12 mouse cellular contexts compared by ENCODE assay signal in genomic region chr15:101007236-101007635, GRCm38 (mm10). TPM values are rescaled to one million over a fixed set of nuclear protein-coding genes. Genes with fewer than 3 reads are reported as not detected.
DNase-seq lines count a peak whose midpoint lies in the region; ATAC-seq lines count a peak whose summit lies in the region.
"Had no signal": no experiment of that assay in that cellular context is flagged by ENCODE, and none has a peak within 500 bp of the region (broad histone marks: within the 10 kb centered on the region; RNA-seq: fewer than 3 reads in every experiment).

No protein-coding gene starts in this region.

- no peaks in the 10 kb centered on the region for H3K36me3 ChIP-seq in heart, embryonic 14.5 days (ENCODE audit: control insufficient read depth, insufficient read depth, low read length)
- H3K36me3 ChIP-seq in lung, embryonic 15.5 days, result no peaks in the 10 kb centered on the region
- no peaks in the 10 kb centered on the region for H3K36me3 ChIP-seq in embryonic facial prominence, embryonic 12.5 days
- H3K36me3 ChIP-seq in limb, embryonic 15.5 days, result no peaks in the 10 kb centered on the region

- H3K27me3 ChIP-seq in heart, embryonic 14.5 days (ENCODE audit: control insufficient read depth, insufficient read depth, low read length), result peaks cover 5% of the 10 kb centered on the region; the same call in 1 of the 2 replicates
- H3K27me3 ChIP-seq in lung, embryonic 15.5 days, result peaks cover 19% of the 10 kb centered on the region
- H3K27me3 ChIP-seq in embryonic facial prominence, embryonic 12.5 days, result no peaks in the 10 kb centered on the region
- no peaks in the 10 kb centered on the region for H3K27me3 ChIP-seq in limb, embryonic 15.5 days

- peaks cover 3 to 5% of the 10 kb centered on the region in 2 experiments; a peak in 3 of 4 replicates for H3K4me1 ChIP-seq in heart, embryonic 14.5 days (ENCODE audit: control insufficient read depth in 2 of 2, insufficient read depth in 2 of 2, low read length in 2 of 2)
- peaks cover 21% of the 10 kb centered on the region for H3K4me1 ChIP-seq in lung, embryonic 15.5 days
- H3K4me1 ChIP-seq in embryonic facial prominence, embryonic 12.5 days, result peaks cover 5% of the 10 kb centered on the region
- H3K4me1 ChIP-seq in limb, embryonic 15.5 days, result peaks cover 9% of the 10 kb centered on the region; the same call in 1 of the 2 replicates

- ATAC-seq in heart, embryonic 14.5 days (ENCODE audit: insufficient number of reproducible peaks, insufficient read depth, low FRiP score, low read depth), result no peak
- no peak for ATAC-seq in lung, embryonic 15.5 days (ENCODE audit: borderline replicate concordance, extremely low read depth, low FRiP score, low TSS enrichment)
- ATAC-seq in embryonic facial prominence, embryonic 12.5 days (ENCODE audit: insufficient number of reproducible peaks, insufficient read depth, low FRiP score, low TSS enrichment), result no peak
- no peak for ATAC-seq in limb, embryonic 15.5 days (ENCODE audit: insufficient number of reproducible peaks, low FRiP score, low TSS enrichment, low read depth)

- H3K9ac ChIP-seq in heart, embryonic 14.5 days (ENCODE audit: low read length), result no peak overlapping the region
- H3K9ac ChIP-seq in lung, embryonic 15.5 days, result no peak overlapping the region
- no peak overlapping the region for H3K9ac ChIP-seq in embryonic facial prominence, embryonic 12.5 days
- H3K9ac ChIP-seq in limb, embryonic 15.5 days, result no peak overlapping the region

- WGBS in heart, embryonic 14.5 days, result 75% methylated on average over 7 of the region's 7 CpGs
- WGBS in lung, embryonic 15.5 days, result 72% methylated on average over 7 of the region's 7 CpGs
- WGBS in embryonic facial prominence, embryonic 12.5 days, result 72% methylated on average over 7 of the region's 7 CpGs
- 62% methylated on average over 7 of the region's 7 CpGs for WGBS in limb, embryonic 15.5 days

- H3K4me3 ChIP-seq in heart, embryonic 14.5 days (ENCODE audit: control insufficient read depth in 1 of 2, insufficient read depth in 1 of 2, low read depth in 1 of 2, low read length in 2 of 2), result peak overlapping the region in 1 of 2 experiments; percentile 43; a peak in 1 of 4 replicates
- H3K4me3 ChIP-seq in lung, embryonic 15.5 days, result no peak overlapping the region
- H3K4me3 ChIP-seq in embryonic facial prominence, embryonic 12.5 days, result peak overlapping the region; percentile 40; the same call in 1 of the 2 replicates
- H3K4me3 ChIP-seq in limb, embryonic 15.5 days, result no peak overlapping the region

- no peaks in the 10 kb centered on the region for H3K9me3 ChIP-seq in heart, embryonic 14.5 days (ENCODE audit: control insufficient read depth, low read length)
- H3K9me3 ChIP-seq in lung, embryonic 15.5 days, result no peaks in the 10 kb centered on the region; the same call in 1 of the 2 replicates
- H3K9me3 ChIP-seq in embryonic facial prominence, embryonic 12.5 days, result no peaks in the 10 kb centered on the region
- no peaks in the 10 kb centered on the region for H3K9me3 ChIP-seq in limb, embryonic 15.5 days

- peak overlapping the region; percentile 72 for H3K4me2 ChIP-seq in heart, embryonic 14.5 days (ENCODE audit: low read length)
- H3K4me2 ChIP-seq in lung, embryonic 15.5 days, result peak overlapping the region; percentile 63; the same call in 1 of the 2 replicates
- peak overlapping the region; percentile 50 for H3K4me2 ChIP-seq in embryonic facial prominence, embryonic 12.5 days (replicated peaks)
- peak overlapping the region; percentile 66; the same call in 1 of the 2 replicates for H3K4me2 ChIP-seq in limb, embryonic 15.5 days

- H3K27ac ChIP-seq in heart, embryonic 14.5 days (replicated peaks in 1 of 2; ENCODE audit: control insufficient read depth in 1 of 2, insufficient read depth in 1 of 2, low read depth in 2 of 2, low read length in 2 of 2), result no peak overlapping the region
- H3K27ac ChIP-seq in lung, embryonic 15.5 days, result no peak overlapping the region
- no peak overlapping the region for H3K27ac ChIP-seq in embryonic facial prominence, embryonic 12.5 days
- H3K27ac ChIP-seq in limb, embryonic 15.5 days, result no peak overlapping the region

- no peak for DNase-seq in heart, adult 18-20 months
- DNase-seq in lung, postnatal 36 days, result no peak
- DNase-seq in gastrocnemius, postnatal 10 days, result no peak
- no peak for DNase-seq in layer of hippocampus, postnatal 36 days
- DNase-seq: cerebellum, postnatal 14 days had no signal

RNA-seq across cellular contexts. Expression of gene Gm47841, which starts 40.0 kb away (rescaled TPM):
- not detected in 2 replicates for polyA plus RNA-seq in heart, embryonic 14.5 days (2014; fragmentation: Nextera tagmentation; extraction: Ambion mirVana)
- total RNA-seq in heart, adult 18-20 months (2021), result not detected
- polyA plus RNA-seq in lung, embryonic 15.5 days (2015; fragmentation: Nextera tagmentation; extraction: Ambion mirVana), result 0.19 TPM in 1 of 2 replicates, not detected in the other
- polyA plus RNA-seq in embryonic facial prominence, embryonic 12.5 days (2016; fragmentation: Nextera tagmentation; extraction: Ambion mirVana), result not detected in 2 replicates
- not detected in 2 replicates for polyA plus RNA-seq in limb, embryonic 15.5 days (2015; fragmentation: Nextera tagmentation; extraction: Ambion mirVana)
- total RNA-seq in gastrocnemius, postnatal 10 days (2021), result not detected
- not detected for total RNA-seq in layer of hippocampus, postnatal 36 days (2021)
- total RNA-seq: gastrocnemius, adult 8-10 months had no signal
- polyA plus RNA-seq: adrenal gland, adult 2 months; lung, embryonic 16.5 days had no signal
